Mouse (Mus musculus) small intestine, adult 2 months (tissue): ENCODE results near the gene Cdkn2d. TPM values are rescaled to one million over a fixed set of nuclear protein-coding genes. Genes with fewer than 3 reads are reported as not detected.
"Not testable (repeated sequence)": the region's sequence is repeated elsewhere in the genome, so short reads cannot be mapped to it uniquely, and the experiment has no call there.

ENCODE experiments used
- H3K27ac ChIP-seq: fragments of 200-500 bp; 2 replicates; pipeline ENCODE4 v1.5.1; 2012; ENCODE audit warnings: low read depth, low read length, control low read depth, inconsistent platforms; ENCODE audit not compliant: insufficient read depth
- H3K27me3 ChIP-seq: fragments of 200-500 bp; 2 replicates; pipeline ENCODE4 v1.6.1; 2012; ENCODE audit warnings: mild to moderate bottlenecking, moderate library complexity, low read length, inconsistent platforms; ENCODE audit not compliant: control insufficient read depth, insufficient read depth
- H3K36me3 ChIP-seq: fragments of 200-500 bp; 2 replicates; pipeline ENCODE4 v1.6.1; 2012; ENCODE audit warnings: mild to moderate bottlenecking, low read length, control low read depth, inconsistent platforms; ENCODE audit not compliant: control insufficient read depth, insufficient read depth
- H3K4me1 ChIP-seq: fragments of 200-500 bp; 2 replicates; pipeline ENCODE4 v1.6.1; 2012; ENCODE audit warnings: low read length, inconsistent platforms, mixed read lengths; ENCODE audit not compliant: control insufficient read depth, insufficient read depth, insufficient read length
- H3K4me3 ChIP-seq: fragments of 200-500 bp; 2 replicates; pipeline ENCODE4 v1.5.1; 2012; ENCODE audit warnings: low read depth, mild to moderate bottlenecking, control low read depth, inconsistent platforms, low read length, moderate library complexity
- CTCF ChIP-seq: fragments of 200-500 bp; IDR thresholded peaks from 2 replicates; pipeline ENCODE4 v1.5.1; 2012; ENCODE audit warnings: low read depth, mild to moderate bottlenecking, control low read depth, inconsistent platforms, low read length, moderate library complexity, mixed read lengths; ENCODE audit not compliant: insufficient replicate concordance, insufficient read length; ENCODE audit errors: extremely low read depth
- POLR2A ChIP-seq: fragments of 200-500 bp; IDR thresholded peaks from 2 replicates; pipeline ENCODE4 v1.6.1; 2012; ENCODE audit warnings: low read depth, mild to moderate bottlenecking, control low read depth, inconsistent platforms, low read length, moderate library complexity
- WGBS: fragments of 180-500 bp; shearing (Covaris S2); methylation state at CpG from one replicate; pipeline ENCODE4 v1.1.7; 2018; 5-methylcytosine and 5-hydroxymethylcytosine counted together
- polyA plus RNA-seq: library from polyadenylated mRNA; depleted of rRNA; stranded (reverse); fragments of >200 nt; gene quantifications from 2 replicates; pipeline ENCODE4 v1.2.3, GENCODE M21; 2012

Cdkn2d gene
- polyA plus RNA-seq, 1 experiment, result 27.1 TPM

GRCm38 (mm10) chr9:21324269-21324668 lies 33.1 kb upstream of the Cdkn2d start:
- no peaks in the 10 kb centered on the region for H3K36me3 ChIP-seq
- no peak overlapping the region for H3K4me3 ChIP-seq
- TF ChIP-seq CTCF (no peak), POLR2A (no peak)
- WGBS, result 81% methylated on average over 11 of the region's 11 CpGs
- no peak overlapping the region for H3K27ac ChIP-seq
- no peaks in the 10 kb centered on the region for H3K27me3 ChIP-seq
- peaks cover 2% of the 10 kb centered on the region; the same call in 1 of the 2 replicates for H3K4me1 ChIP-seq

- H3K27ac ChIP-seq, H3K4me1 ChIP-seq, H3K4me3 ChIP-seq, H3K27me3 ChIP-seq, H3K36me3 ChIP-seq: not testable (repeated sequence)
- WGBS, result 72% methylated on average over 8 of the region's 8 CpGs
Measured at GRCm38 (mm10) chr9:21322917-21323297, 31.7 kb upstream of the Cdkn2d start.

GRCm38 (mm10) chr9:21322211-21322916 lies 31.2 kb upstream of the Cdkn2d start:
- Histone ChIP-seq H3K36me3 (no peaks in the 10 kb centered on the region), H3K4me1 (peaks cover 2% of the 10 kb centered on the region; the same call in 1 of the 2 replicates), H3K4me3 (peak overlapping the region; percentile 39), H3K27me3 (no peaks in the 10 kb centered on the region), H3K27ac (peak overlapping the region; percentile 50)
- TF ChIP-seq POLR2A, result no peak
- TF ChIP-seq CTCF, result no peak
- WGBS, result 76% methylated on average over 19 of the region's 19 CpGs

- WGBS, result 10% methylated on average over 6 of the region's 6 CpGs
- H3K27me3 ChIP-seq, result no peaks in the 10 kb centered on the region
- H3K4me3 ChIP-seq, result peak overlapping the region; percentile 77
- H3K36me3 ChIP-seq, result no peaks in the 10 kb centered on the region
- TF ChIP-seq CTCF, result no peak
- no peak for TF ChIP-seq POLR2A
- H3K4me1 ChIP-seq, result peaks cover 2% of the 10 kb centered on the region; the same call in 1 of the 2 replicates
- H3K27ac ChIP-seq, result peak overlapping the region; percentile 50
Measured at GRCm38 (mm10) chr9:21321513-21321835, 30.3 kb upstream of the Cdkn2d start.

GRCm38 (mm10) chr9:21320619-21321512 lies 29.7 kb upstream of the Cdkn2d start, which contains the start of gene Slc44a2:
Gene Slc44a2, plus strand, starts transcription at chr9:21320698.
- TF ChIP-seq POLR2A (no peak), CTCF (no peak)
- no peaks in the 10 kb centered on the region for H3K36me3 ChIP-seq
- 3% methylated on average over 52 of the region's 52 CpGs for WGBS
- H3K27ac ChIP-seq, result peak within 1 kb of the TSS; percentile 50
- H3K4me3 ChIP-seq, result peak within 1 kb of the TSS; percentile 77
- peaks cover 2% of the 10 kb centered on the region; the same call in 1 of the 2 replicates for H3K4me1 ChIP-seq
- no peaks in the 10 kb centered on the region for H3K27me3 ChIP-seq

GRCm38 (mm10) chr9:21320280-21320618 lies 29.0 kb upstream of the Cdkn2d start:
- no peaks in the 10 kb centered on the region for H3K27me3 ChIP-seq
- H3K4me3 ChIP-seq, result peak overlapping the region; percentile 77
- 17% methylated on average over 4 of the region's 4 CpGs for WGBS
- TF ChIP-seq POLR2A (no peak), CTCF (no peak)
- H3K27ac ChIP-seq, result no peak overlapping the region
- no peaks in the 10 kb centered on the region for H3K36me3 ChIP-seq
- H3K4me1 ChIP-seq, result peaks cover 2% of the 10 kb centered on the region; the same call in 1 of the 2 replicates

- no peak for TF ChIP-seq POLR2A
- no peak for TF ChIP-seq CTCF
- 87% methylated on average over 4 of the region's 4 CpGs for WGBS
- Histone ChIP-seq H3K4me1 (peaks cover 2% of the 10 kb centered on the region; the same call in 1 of the 2 replicates), H3K27me3 (no peaks in the 10 kb centered on the region), H3K27ac (no peak overlapping the region), H3K36me3 (no peaks in the 10 kb centered on the region), H3K4me3 (no peak overlapping the region)
Measured at GRCm38 (mm10) chr9:21319503-21319902, 28.3 kb upstream of the Cdkn2d start.
